Mouse (Mus musculus) hindbrain, embryonic 10.5 days (tissue): ENCODE results near the gene Uckl1. TPM values are rescaled to one million over a fixed set of nuclear protein-coding genes. Genes with fewer than 3 reads are reported as not detected.

Experiments used
- DNase-seq: peaks from one replicate; pipeline ENCODE4 v3.0.0-alpha.2; 2017; ENCODE audit warnings: low spot score
- H3K27ac ChIP-seq: fragments of 300-500 bp; sonication (generic); 2 replicates; pipeline ENCODE4 v1.5.1; 2016; ENCODE audit warnings: mild to moderate bottlenecking, moderate library complexity
- H3K27me3 ChIP-seq: fragments of 300-500 bp; sonication (generic); 2 replicates; pipeline ENCODE4 v1.6.1; 2016; ENCODE audit warnings: mild to moderate bottlenecking; ENCODE audit not compliant: poor library complexity, insufficient read depth, severe bottlenecking
- H3K36me3 ChIP-seq: fragments of 300-500 bp; sonication (generic); 2 replicates; pipeline ENCODE4 v1.6.1; 2016; ENCODE audit warnings: mild to moderate bottlenecking, moderate library complexity
- H3K4me1 ChIP-seq: fragments of 300-500 bp; sonication (generic); replicated peaks from 2 replicates; pipeline ENCODE4 v1.6.1; 2016; ENCODE audit warnings: mild to moderate bottlenecking
- H3K4me3 ChIP-seq: fragments of 300-500 bp; sonication (generic); 2 replicates; pipeline ENCODE4 v1.5.1; 2016; ENCODE audit warnings: mild to moderate bottlenecking, moderate library complexity
- H3K9me3 ChIP-seq: fragments of 300-500 bp; sonication (generic); 2 replicates; pipeline ENCODE4 v1.6.1; 2016; ENCODE audit warnings: mild to moderate bottlenecking, moderate library complexity
- WGBS: fragments of 180-500 bp; shearing (Covaris S2); methylation state at CpG from one replicate; pipeline ENCODE4 v1.1.7; 2016; 5-methylcytosine and 5-hydroxymethylcytosine counted together
- polyA plus RNA-seq: library from polyadenylated mRNA; unstranded; fragments of >200 nt; fragmentation: Nextera tagmentation; extraction: Ambion mirVana; gene quantifications from 2 replicates; pipeline ENCODE4 v1.2.1, GENCODE M21; 2016

The Uckl1 gene
- polyA plus RNA-seq, 1 experiment from 2014 or later = 56.8 TPM

DNA sequence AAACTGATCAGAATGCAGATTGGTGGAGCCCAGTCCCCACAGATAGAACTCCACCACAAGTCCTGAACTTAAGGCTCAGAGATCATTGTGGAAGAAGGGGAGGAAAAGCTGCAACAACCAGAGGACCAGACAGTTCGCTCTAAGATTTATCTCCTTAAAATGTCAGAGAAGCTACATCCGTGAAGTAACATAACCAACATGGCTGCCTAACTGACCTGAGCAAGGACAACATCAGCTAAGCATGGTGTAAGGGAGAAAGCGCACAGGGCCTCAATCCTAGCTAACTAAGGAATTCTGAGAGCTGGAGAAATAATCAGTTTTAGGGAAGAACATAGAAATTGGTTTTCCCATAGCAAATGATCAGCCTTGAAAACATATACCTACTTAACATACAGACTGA lies 65.5 kb downstream of the Uckl1 start:
- H3K4me3 ChIP-seq = peak overlapping the region; percentile 76
- no peak for DNase-seq
- WGBS = 86% methylated on average over 3 of the region's 3 CpGs
- H3K9me3 ChIP-seq = no peaks in the 10 kb centered on the region
- no peaks in the 10 kb centered on the region for H3K27me3 ChIP-seq
- peaks cover 54% of the 10 kb centered on the region for H3K36me3 ChIP-seq
- H3K27ac ChIP-seq = peak overlapping the region; percentile 98
- H3K4me1 ChIP-seq = peaks cover 23% of the 10 kb centered on the region

Other genes starting within 250 kb of the Uckl1 start
- gene Zgpat, start 220.0 kb downstream of the Uckl1 start, polyA plus RNA-seq = 45.4 and 53.0 TPM in 2 replicates
- gene Arfrp1, start 219.5 kb downstream of the Uckl1 start, polyA plus RNA-seq = 75.3 and 75.4 TPM in 2 replicates
- gene Lime1, start 204.8 kb downstream of the Uckl1 start, polyA plus RNA-seq = 29.5 and 29.7 TPM in 2 replicates
- 18.6 and 22.2 TPM in 2 replicates for gene Zbtb46, start 125.5 kb downstream of the Uckl1 start, polyA plus RNA-seq
- gene Abhd16b, start 91.7 kb downstream of the Uckl1 start, polyA plus RNA-seq = 0.08 TPM in 1 of 2 replicates, not detected in the other
- gene Tpd52l2, start 87.8 kb downstream of the Uckl1 start, polyA plus RNA-seq = 161 and 169 TPM in 2 replicates
- gene Dnajc5, start 64.4 kb downstream of the Uckl1 start, polyA plus RNA-seq = 101 and 108 TPM in 2 replicates
- gene Prpf6, start 7.0 kb upstream of the Uckl1 start, polyA plus RNA-seq = 65.0 and 77.1 TPM in 2 replicates
- 36.9 and 45.4 TPM in 2 replicates for gene Zfp512b, start 7.9 kb upstream of the Uckl1 start, polyA plus RNA-seq
- gene Samd10, start 14.3 kb upstream of the Uckl1 start, polyA plus RNA-seq = 36.1 and 72.6 TPM in 2 replicates
- gene Gm29797, start 72.1 kb upstream of the Uckl1 start, polyA plus RNA-seq = not detected in 2 replicates
- 21.4 and 21.7 TPM in 2 replicates for gene Sox18, start 86.7 kb upstream of the Uckl1 start, polyA plus RNA-seq
- gene Tcea2, start 95.4 kb upstream of the Uckl1 start, polyA plus RNA-seq = 14.4 and 17.7 TPM in 2 replicates
- gene Rgs19, start 109.1 kb upstream of the Uckl1 start, polyA plus RNA-seq = 69.1 and 79.2 TPM in 2 replicates
- not detected in 2 replicates for gene Lkaaear1, start 113.5 kb upstream of the Uckl1 start, polyA plus RNA-seq
- gene Oprl1, start 130.1 kb upstream of the Uckl1 start, polyA plus RNA-seq = 5.6 and 17.3 TPM in 2 replicates
- gene Myt1, start 178.4 kb upstream of the Uckl1 start, polyA plus RNA-seq = 18.3 and 33.0 TPM in 2 replicates